Mouse (Mus musculus) Patski (cell line): ENCODE data around the gene Foxa2. TPM values are rescaled to one million over a fixed set of nuclear protein-coding genes. Genes with fewer than 3 reads are reported as not detected.
A peak's percentile ranks its signal among the peaks of the same experiment; 100 is the strongest.

Experiments used
- ATAC-seq: fragments of 100-300 bp; one replicate; pipeline ENCODE4 v1.8.0; 2021
- CTCF ChIA-PET: fragments of 350-600 bp; sonication (Branson Sonifier 250); formaldehyde crosslinking; loops from one replicate; lab custom pipeline; 2022; ENCODE audit warnings: inconsistent platforms; lab: Charles Lee
- POLR2A ChIA-PET: fragments of 350-600 bp; sonication (Branson Sonifier 250); formaldehyde crosslinking; loops from one replicate; lab custom pipeline; 2022; ENCODE audit warnings: antibody characterized with exemption, inconsistent platforms; lab: Charles Lee
- DNase-seq: peaks from one replicate; pipeline ENCODE4 v3.0.0-alpha.2; 2011; ENCODE audit warnings: low read depth, low spot score
- H3K27me3 ChIP-seq: fragments of 371-371 bp; one replicate; pipeline ENCODE4 v1.5.1; 2021
- CTCF ChIP-seq: fragments of 100-300 bp; IDR thresholded peaks from one replicate; pipeline ENCODE4 v1.5.1; 2021
- in situ Hi-C: fragments of 300-500 bp; cut with MboI; formaldehyde crosslinking; loops from 3 replicates; pipeline ENCODE4 v1.11.1; 2018; ENCODE audit warnings: low pct_unique_long_range_greater_than_20kb, mixed read lengths
- polyA plus RNA-seq: library from polyadenylated mRNA; unstranded; gene quantifications from one replicate; pipeline ENCODE4 v1.2.3, GENCODE M21; 2021

Gene Foxa2
- polyA plus RNA-seq: 3.0 TPM

DNA sequence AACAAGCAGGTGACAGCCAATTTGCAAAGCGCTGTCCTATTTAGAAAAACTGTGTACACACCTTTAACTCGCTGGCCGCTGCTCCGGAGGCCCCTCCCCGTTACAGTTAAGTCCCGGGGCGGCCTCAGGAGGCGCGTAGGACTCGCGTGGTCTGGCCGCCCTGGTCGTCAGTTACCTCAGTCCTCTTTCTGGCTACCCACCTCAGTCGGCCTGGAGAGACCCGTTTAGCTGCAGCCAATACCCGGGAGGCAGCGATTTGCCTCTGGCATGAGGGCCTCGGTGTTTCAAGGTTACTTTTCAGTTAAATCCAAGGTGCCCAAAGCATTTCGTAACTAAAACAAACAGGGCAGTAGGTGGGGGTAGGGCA is at the start of gene Foxa2:
Gene Foxa2 (minus strand): TSS at position 171 of the 367 bp plus-strand sequence.
- H3K27me3 ChIP-seq: peaks cover 56% of the 10 kb centered on the region
- ATAC-seq (no peak), DNase-seq (no peak)
- CTCF ChIA-PET: no interaction called here
- POLR2A ChIA-PET: no interaction called here
- in situ Hi-C loops: loop anchor here (5.0 to 10.0 kb wide), 2 partner anchors 202 to 244 kb away; no protein-coding TSS in a partner anchor
- no peak for TF ChIP-seq CTCF

DNA sequence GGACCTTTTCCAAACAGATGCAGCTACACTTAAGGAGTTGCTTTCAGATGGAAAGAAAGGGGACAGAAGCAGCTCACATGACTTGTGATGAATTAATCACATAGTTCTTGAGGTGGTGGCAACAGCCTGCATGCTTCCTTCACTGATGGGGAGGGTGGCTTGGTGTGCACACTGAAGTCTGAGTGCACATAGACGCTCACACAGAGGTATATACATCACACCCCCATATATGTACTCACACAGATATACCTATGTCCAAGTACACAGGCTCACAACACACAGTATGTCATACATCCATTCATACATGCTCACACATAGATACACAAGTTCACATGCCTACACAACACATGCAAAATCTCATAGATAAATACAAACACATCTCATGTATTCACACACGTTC is 45.3 kb upstream of the Foxa2 start:
- no peak for ATAC-seq
- no peak for DNase-seq
- in situ Hi-C loops: no loop called here
- ChIA-PET CTCF (interaction anchor here (1.0 kb wide), 1 partner anchor 8 kb away, joined by 4 read pairs; no protein-coding TSS in a partner anchor), POLR2A (no interaction called here)
- TF ChIP-seq CTCF: no peak
- peaks cover 26% of the 10 kb centered on the region for H3K27me3 ChIP-seq

DNA sequence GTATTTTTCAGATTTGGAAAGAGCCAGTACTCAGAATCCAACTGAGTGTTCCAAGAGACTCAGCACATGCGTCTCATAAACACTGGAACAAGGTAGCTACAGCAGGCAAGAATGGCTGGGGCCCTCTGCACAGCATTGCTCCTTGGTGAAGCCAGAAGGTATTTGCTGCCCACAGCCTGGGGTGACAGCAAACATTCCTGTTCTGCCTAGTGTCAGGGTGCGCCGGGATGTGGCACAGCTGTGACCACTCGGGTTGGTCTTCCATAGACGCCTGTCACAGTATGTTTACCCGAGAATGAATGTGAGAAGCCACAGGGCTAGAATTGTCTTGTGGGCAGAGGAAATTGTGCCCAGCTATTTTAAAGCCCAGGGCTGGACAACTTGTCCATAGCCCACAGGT is 44.9 kb upstream of the Foxa2 start:
- CTCF ChIA-PET: interaction anchor here (1.0 kb wide), 1 partner anchor 9 kb away, joined by 4 read pairs; no protein-coding TSS in a partner anchor
- DNase-seq (no peak), ATAC-seq (no peak)
- H3K27me3 ChIP-seq: peaks cover 23% of the 10 kb centered on the region
- in situ Hi-C loops: no loop called here
- POLR2A ChIA-PET: no interaction called here
- no peak for TF ChIP-seq CTCF

DNA sequence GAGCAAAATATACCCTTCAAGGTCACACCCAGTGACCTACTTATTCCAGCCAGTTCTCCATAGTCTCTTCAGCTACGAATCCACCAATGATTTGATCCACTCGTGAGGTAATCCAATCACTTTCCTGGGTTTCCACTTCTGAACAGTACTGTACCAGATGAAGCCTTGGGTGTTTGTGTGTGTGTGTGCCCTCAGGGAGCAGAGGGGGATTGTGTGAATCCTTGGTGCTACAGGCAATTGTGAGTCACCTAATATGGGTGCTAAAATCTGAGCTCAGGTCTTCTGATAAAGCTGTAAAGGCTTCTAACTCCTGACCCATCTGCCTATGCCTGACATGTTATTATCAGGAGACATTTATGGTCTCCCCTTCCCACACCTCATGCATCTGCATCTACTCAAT is 43.3 kb upstream of the Foxa2 start:
- CTCF ChIA-PET: interaction anchor here (1.8 kb wide), 1 partner anchor 282 kb away, joined by 4 read pairs; no protein-coding TSS in a partner anchor
- no peak for TF ChIP-seq CTCF
- DNase-seq (no peak), ATAC-seq (no peak)
- POLR2A ChIA-PET: no interaction called here
- peaks cover 13% of the 10 kb centered on the region for H3K27me3 ChIP-seq
- in situ Hi-C loops: no loop called here

DNA sequence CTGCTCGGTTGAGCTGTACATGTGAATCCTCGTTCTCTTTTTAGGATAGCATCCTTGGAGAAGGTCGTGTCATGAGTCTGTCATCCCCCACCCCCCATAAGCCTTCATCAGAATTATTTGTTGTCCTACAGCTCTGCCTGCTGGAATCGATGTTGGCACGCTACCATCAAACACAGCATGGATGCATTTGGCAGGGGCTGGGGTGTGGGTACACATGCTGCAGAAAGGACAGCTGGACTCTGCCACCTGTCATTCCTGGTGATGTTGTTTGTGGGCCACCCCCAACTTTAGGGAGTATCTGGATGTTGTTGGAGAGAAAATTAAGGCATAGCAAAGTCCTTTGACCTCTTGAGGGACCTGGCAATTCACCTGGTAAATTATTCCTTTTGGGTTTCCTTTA is 38.8 kb upstream of the Foxa2 start:
- in situ Hi-C loops: no loop called here
- TF ChIP-seq CTCF: no peak
- ChIA-PET POLR2A (no interaction called here), CTCF (interaction anchor here (1.0 kb wide), 2 partner anchors 17 to 21 kb away, joined by 3 read pairs; no protein-coding TSS in a partner anchor)
- no peak for DNase-seq
- no peak for ATAC-seq
- H3K27me3 ChIP-seq: peaks cover 7% of the 10 kb centered on the region

DNA sequence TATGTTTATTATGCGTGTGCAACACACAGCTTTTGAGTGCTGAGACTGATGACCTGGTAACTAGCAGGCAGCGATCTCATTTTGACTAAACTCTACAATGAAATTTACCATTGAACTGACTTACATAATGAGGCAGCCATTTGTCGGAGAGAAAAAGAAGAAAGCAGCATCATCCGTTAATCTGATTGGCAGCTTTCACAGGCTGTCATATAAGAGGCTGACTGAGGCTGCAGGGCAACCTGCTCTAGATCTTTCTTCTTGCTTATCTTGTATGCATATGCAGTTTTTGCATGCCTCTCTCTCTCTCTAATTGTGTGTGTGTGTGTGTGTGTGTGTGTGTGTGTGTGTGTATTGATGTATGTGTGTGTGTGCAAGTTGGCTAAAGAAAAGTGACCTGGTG is 38.4 kb upstream of the Foxa2 start:
- no peak for ATAC-seq
- ChIA-PET POLR2A (no interaction called here), CTCF (interaction anchor here (1.0 kb wide), 1 partner anchor 17 kb away, joined by 3 read pairs; no protein-coding TSS in a partner anchor)
- in situ Hi-C loops: no loop called here
- TF ChIP-seq CTCF: no peak
- peaks cover 8% of the 10 kb centered on the region for H3K27me3 ChIP-seq
- DNase-seq: no peak

DNA sequence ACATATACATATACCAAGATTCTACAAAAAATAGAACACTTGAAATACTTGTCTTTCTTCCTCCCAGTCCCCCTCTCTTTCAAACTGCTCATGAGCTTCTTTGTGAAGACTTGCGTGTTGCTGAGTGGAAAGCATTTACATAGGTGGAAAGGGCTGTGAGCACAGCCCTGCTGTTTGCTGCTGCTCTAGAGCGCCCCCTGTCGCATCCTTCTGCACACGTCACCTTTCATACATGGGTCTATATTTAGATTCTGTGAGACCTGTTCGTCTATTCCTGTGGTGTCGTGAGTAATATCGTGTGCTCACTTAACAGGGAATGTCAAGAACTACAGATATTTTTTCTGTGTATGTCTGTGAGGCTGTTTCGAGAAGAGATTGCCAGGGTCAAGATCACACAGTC is 35.5 kb upstream of the Foxa2 start:
- in situ Hi-C loops: no loop called here
- TF ChIP-seq CTCF: peak; percentile 83
- DNase-seq (no peak), ATAC-seq (no peak)
- ChIA-PET CTCF (interaction anchor here (0.7 to 1.3 kb wide), 7 partner anchors 10 to 27 kb away, joined by 3 to 5 read pairs (median 3); no protein-coding TSS in a partner anchor), POLR2A (no interaction called here)
- peaks cover 26% of the 10 kb centered on the region for H3K27me3 ChIP-seq

DNA sequence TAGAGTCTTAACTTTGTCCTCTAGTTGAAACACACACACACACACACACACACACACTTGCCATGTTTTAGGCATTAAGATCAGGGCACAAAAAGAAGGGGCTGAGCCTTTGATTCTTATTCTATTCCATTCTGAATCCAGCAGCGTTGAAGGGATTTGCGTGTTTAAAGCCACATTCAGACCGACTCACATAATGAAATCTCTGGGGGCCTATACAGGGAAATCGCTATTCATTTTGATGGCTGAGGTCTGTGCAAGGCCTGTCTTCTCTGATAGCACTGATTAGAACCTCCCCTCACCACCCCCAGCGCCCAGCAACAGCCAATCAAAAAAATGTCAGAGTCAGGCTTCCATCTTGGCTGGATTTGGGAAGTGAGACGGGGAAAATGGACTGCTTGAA is 13.9 kb upstream of the Foxa2 start:
- peaks cover 8% of the 10 kb centered on the region for H3K27me3 ChIP-seq
- no peak for TF ChIP-seq CTCF
- no peak for ATAC-seq
- CTCF ChIA-PET: no interaction called here
- POLR2A ChIA-PET: no interaction called here
- in situ Hi-C loops: no loop called here
- no peak for DNase-seq

DNA sequence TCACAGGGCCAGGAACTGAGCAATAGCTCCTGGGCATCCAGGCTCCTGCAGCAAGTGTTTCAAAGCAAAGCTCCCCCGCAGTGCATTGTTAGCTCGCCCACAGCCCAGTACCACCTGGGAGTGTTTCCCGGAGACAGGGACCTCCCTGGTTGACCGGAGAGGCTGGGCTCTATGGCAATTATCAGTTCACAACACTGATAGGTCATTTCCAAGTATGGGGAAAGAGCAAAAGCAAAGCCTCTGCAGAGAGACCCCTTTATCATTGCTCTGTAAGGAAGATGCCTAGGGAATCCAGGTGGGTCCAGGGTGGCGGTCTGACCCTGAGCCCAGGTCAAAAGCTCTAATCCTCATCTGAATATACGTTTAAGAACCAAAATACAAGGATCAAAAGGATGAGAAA is 6.6 kb upstream of the Foxa2 start:
- ChIA-PET POLR2A (no interaction called here), CTCF (no interaction called here)
- peaks cover 64% of the 10 kb centered on the region for H3K27me3 ChIP-seq
- TF ChIP-seq CTCF: no peak
- DNase-seq (no peak), ATAC-seq (no peak)
- in situ Hi-C loops: no loop called here

DNA sequence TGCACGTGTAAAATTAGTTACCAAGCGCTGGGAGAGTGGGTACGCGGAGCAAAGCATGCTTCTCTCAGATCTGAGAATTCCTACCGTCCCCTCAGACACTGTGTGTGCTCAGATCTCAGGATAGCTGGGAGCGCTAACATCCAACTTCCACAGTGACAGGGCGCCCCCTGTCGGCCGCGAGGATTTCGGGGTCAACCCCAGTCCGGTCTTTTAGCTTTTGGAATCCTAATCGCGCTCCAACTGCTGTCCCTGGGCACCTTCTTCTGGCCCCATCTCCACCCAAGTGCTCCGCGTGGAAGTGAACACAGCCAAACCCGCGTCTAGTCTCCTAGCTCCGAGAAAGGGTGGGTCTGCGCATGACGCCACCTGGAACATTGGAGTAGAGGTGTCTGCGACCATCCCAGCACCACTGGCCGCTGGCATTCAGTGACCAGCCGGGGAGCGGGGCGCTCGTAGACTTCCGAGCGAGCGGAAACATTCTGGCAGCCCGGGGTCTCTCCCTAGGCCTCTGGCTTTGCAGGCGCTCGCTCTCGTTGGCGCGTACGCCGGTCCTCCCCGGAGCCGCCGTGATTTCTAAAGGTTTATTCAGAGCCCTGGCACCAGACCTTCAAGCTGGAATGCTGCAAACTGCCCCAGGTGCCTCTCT is 1.8 kb upstream of the Foxa2 start:
- peak; percentile 2 for DNase-seq
- ChIA-PET CTCF (interaction anchor here (0.9 to 1.6 kb wide), 8 partner anchors 9 to 241 kb away, joined by 3 to 8 read pairs (median 4); no protein-coding TSS in a partner anchor), POLR2A (no interaction called here)
- ATAC-seq: peak; percentile 68
- no peak for TF ChIP-seq CTCF
- in situ Hi-C loops: loop anchor here (5.0 to 10.0 kb wide), 2 partner anchors 204 to 246 kb away; no protein-coding TSS in a partner anchor
- H3K27me3 ChIP-seq: peaks cover 69% of the 10 kb centered on the region

DNA sequence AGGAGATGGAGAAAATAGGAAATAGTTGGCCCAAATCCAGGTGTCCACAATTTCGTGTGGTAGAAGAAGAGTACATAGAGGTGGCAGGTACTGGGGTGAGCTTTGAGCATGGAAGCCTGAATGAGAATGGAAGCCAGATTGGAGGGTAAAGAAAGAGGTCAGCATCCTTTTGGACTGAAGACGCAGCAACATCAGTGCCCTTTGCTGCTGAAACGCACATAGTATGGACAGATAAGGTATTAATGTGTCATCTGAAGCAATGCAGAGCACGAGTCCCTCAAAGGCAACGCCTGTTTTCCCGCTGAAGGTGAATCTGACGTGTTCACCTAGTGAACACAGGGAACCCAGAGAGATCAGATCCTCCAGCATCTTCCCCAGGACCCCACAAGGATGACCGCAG is 842 bp upstream of the Foxa2 start:
- DNase-seq (no peak), ATAC-seq (no peak)
- CTCF ChIA-PET: interaction anchor here (1.0 to 1.5 kb wide), 6 partner anchors 8 to 240 kb away, joined by 3 to 8 read pairs (median 4); no protein-coding TSS in a partner anchor
- in situ Hi-C loops: loop anchor here (5.0 to 10.0 kb wide), 2 partner anchors 203 to 245 kb away; no protein-coding TSS in a partner anchor
- no peak for TF ChIP-seq CTCF
- POLR2A ChIA-PET: no interaction called here
- peaks cover 64% of the 10 kb centered on the region for H3K27me3 ChIP-seq
